ENCODE assay signal across 8 mouse cellular contexts in genomic region chr13:23491990-23492389, GRCm38 (mm10). TPM values are rescaled to one million over a fixed set of nuclear protein-coding genes. Genes with fewer than 3 reads are reported as not detected.
DNase-seq lines count a peak whose midpoint lies in the region; ATAC-seq and TF ChIP-seq lines count a peak whose summit lies in the region.

No protein-coding gene starts in this region.

- no peak overlapping the region for H3K27ac ChIP-seq in forebrain, postnatal 0 days (ENCODE audit: low read depth, low read length)
- H3K27ac ChIP-seq in liver, embryonic 16.5 days (ENCODE audit: low read length) = no peak overlapping the region

- H3K4me1 ChIP-seq in forebrain, postnatal 0 days (ENCODE audit: insufficient read depth) = no peaks in the 10 kb centered on the region
- peaks cover 14% of the 10 kb centered on the region for H3K4me1 ChIP-seq in liver, embryonic 16.5 days (ENCODE audit: control insufficient read depth, low read depth, low read length)

- no peak overlapping the region for H3K4me3 ChIP-seq in forebrain, postnatal 0 days (ENCODE audit: low read depth, low read length)
- H3K4me3 ChIP-seq in liver, embryonic 16.5 days (ENCODE audit: low read depth, low read length) = peak overlapping the region; percentile 53

- TF ChIP-seq CTCF in forebrain, postnatal 0 days (IDR thresholded peaks at IDR 0.05; ENCODE audit: low read depth) = no peak

- no peaks in the 10 kb centered on the region for H3K36me3 ChIP-seq in forebrain, postnatal 0 days (ENCODE audit: insufficient read depth)
- H3K36me3 ChIP-seq in liver, embryonic 16.5 days (ENCODE audit: control insufficient read depth, insufficient read depth) = no peaks in the 10 kb centered on the region

- H3K27me3 ChIP-seq in forebrain, postnatal 0 days (ENCODE audit: insufficient read depth, low read length) = no peaks in the 10 kb centered on the region; the same call in 1 of the 2 replicates
- peaks cover 5% of the 10 kb centered on the region for H3K27me3 ChIP-seq in liver, embryonic 16.5 days (ENCODE audit: control insufficient read depth, insufficient read depth, low read depth, low read length)

- no peak for ATAC-seq in forebrain, postnatal 0 days
- ATAC-seq in liver, embryonic 16.5 days (ENCODE audit: low read depth) = no peak

- no peaks in the 10 kb centered on the region for H3K9me3 ChIP-seq in forebrain, postnatal 0 days (ENCODE audit: low read length)
- no peaks in the 10 kb centered on the region for H3K9me3 ChIP-seq in liver, embryonic 16.5 days (replicated peaks; ENCODE audit: control insufficient read depth, low read length)

- H3K4me2 ChIP-seq in forebrain, postnatal 0 days (ENCODE audit: low read depth) = peak overlapping the region; percentile 36
- peak overlapping the region; percentile 66 for H3K4me2 ChIP-seq in liver, embryonic 16.5 days (ENCODE audit: low read depth, low read length)

- 3% methylated on average over 14 of the region's 14 CpGs for WGBS in forebrain, postnatal 0 days
- WGBS in liver, embryonic 16.5 days (ENCODE audit: insufficient replicate concordance) = 14% methylated on average over 14 of the region's 14 CpGs

- DNase-seq in adrenal gland, postnatal 36 days = peak; percentile 21 to 37
- DNase-seq in adrenal gland, postnatal 10 days = no peak
- DNase-seq in ES-CJ7 (ENCODE audit: low read depth, low spot score) = peak; percentile 96
- DNase-seq in forebrain, postnatal 0 days = no peak
- DNase-seq in frontal cortex, adult 2 months (ENCODE audit: extremely low spot score in 1 of 2, low spot score in 1 of 2) = no peak
- DNase-seq in spleen, postnatal 14 days (ENCODE audit: low spot score in 2 of 2) = no peak
- DNase-seq in urinary bladder, adult 2 months (ENCODE audit: low spot score) = no peak

- no peak overlapping the region for H3K9ac ChIP-seq in forebrain, postnatal 0 days
- peak overlapping the region; percentile 21; the same call in 1 of the 2 replicates for H3K9ac ChIP-seq in liver, embryonic 16.5 days (ENCODE audit: low read depth, low read length)

RNA-seq across cellular contexts. Expression of gene Btn2a2, which starts 3.3 kb away (rescaled TPM):
- total RNA-seq in adrenal gland, postnatal 36 days (2021) = not detected
- not detected for total RNA-seq in adrenal gland, postnatal 10 days (2021)
- not detected in 2 replicates for total RNA-seq in forebrain, postnatal 0 days (2014; rRNA removed)
- polyA plus RNA-seq in forebrain, postnatal 0 days (2015; fragmentation: Nextera tagmentation; extraction: Ambion mirVana) = 0.10 TPM in 1 of 2 replicates, not detected in the other
- not detected in 2 replicates for polyA plus RNA-seq in liver, embryonic 16.5 days (2015; fragmentation: Nextera tagmentation; extraction: Ambion mirVana)
- polyA plus RNA-seq in frontal cortex, adult 2 months (2012; rRNA removed) = 0.38 and 0.46 TPM in 2 replicates
- 0.04 TPM in 1 of 2 replicates, not detected in the other for polyA plus RNA-seq in urinary bladder, adult 2 months (2012; rRNA removed)

RNA-seq across cellular contexts. Expression of gene Btn1a1, which starts 26.3 kb away (rescaled TPM):
- not detected for total RNA-seq in adrenal gland, postnatal 36 days (2021)
- total RNA-seq in adrenal gland, postnatal 10 days (2021) = under 1 TPM in 1 of 2 experiments, not detected in 1; 0.55 TPM
- total RNA-seq in forebrain, postnatal 0 days (2014; rRNA removed) = 0.08 and 0.33 TPM in 2 replicates
- polyA plus RNA-seq in forebrain, postnatal 0 days (2015; fragmentation: Nextera tagmentation; extraction: Ambion mirVana) = 0.12 TPM in 1 of 2 replicates, not detected in the other
- 1.9 and 2.0 TPM in 2 replicates for polyA plus RNA-seq in liver, embryonic 16.5 days (2015; fragmentation: Nextera tagmentation; extraction: Ambion mirVana)
- 0.06 and 0.13 TPM in 2 replicates for polyA plus RNA-seq in frontal cortex, adult 2 months (2012; rRNA removed)
- not detected in 2 replicates for polyA plus RNA-seq in urinary bladder, adult 2 months (2012; rRNA removed)

RNA-seq across cellular contexts. Expression of gene Hist1h4h, which starts 38.9 kb away (rescaled TPM):
- 100 to 1,000 TPM; 443 to 473 TPM for total RNA-seq in adrenal gland, postnatal 36 days (2021)
- 1,000 to 10,000 TPM in 1 of 2 experiments, 100 to 1,000 TPM in 1; 930 to 1,063 TPM for total RNA-seq in adrenal gland, postnatal 10 days (2021)
- total RNA-seq in forebrain, postnatal 0 days (2014; rRNA removed) = 1,275 and 1,840 TPM in 2 replicates
- 4.1 and 5.7 TPM in 2 replicates for polyA plus RNA-seq in forebrain, postnatal 0 days (2015; fragmentation: Nextera tagmentation; extraction: Ambion mirVana)
- polyA plus RNA-seq in liver, embryonic 16.5 days (2015; fragmentation: Nextera tagmentation; extraction: Ambion mirVana) = 5.5 and 9.8 TPM in 2 replicates
- polyA plus RNA-seq in frontal cortex, adult 2 months (2012; rRNA removed) = 26.6 and 33.5 TPM in 2 replicates
- polyA plus RNA-seq in urinary bladder, adult 2 months (2012; rRNA removed) = 27.8 and 30.5 TPM in 2 replicates

RNA-seq across cellular contexts. Expression of gene Hist1h2af, which starts 41.7 kb away (rescaled TPM):
- total RNA-seq in adrenal gland, postnatal 36 days (2021) = 10 to 100 TPM; 49.7 to 55.2 TPM
- 100 to 1,000 TPM; 261 to 325 TPM for total RNA-seq in adrenal gland, postnatal 10 days (2021)
- total RNA-seq in forebrain, postnatal 0 days (2014; rRNA removed) = 135 and 227 TPM in 2 replicates
- not detected in 2 replicates for polyA plus RNA-seq in forebrain, postnatal 0 days (2015; fragmentation: Nextera tagmentation; extraction: Ambion mirVana)
- 2.0 and 6.7 TPM in 2 replicates for polyA plus RNA-seq in liver, embryonic 16.5 days (2015; fragmentation: Nextera tagmentation; extraction: Ambion mirVana)
- 3.9 and 9.2 TPM in 2 replicates for polyA plus RNA-seq in frontal cortex, adult 2 months (2012; rRNA removed)
- 1.3 and 5.2 TPM in 2 replicates for polyA plus RNA-seq in urinary bladder, adult 2 months (2012; rRNA removed)

RNA-seq across cellular contexts. Expression of gene Hist1h3g, which starts 43.2 kb away (rescaled TPM):
- 10 to 100 TPM; 13.9 to 17.7 TPM for total RNA-seq in adrenal gland, postnatal 36 days (2021)
- total RNA-seq in adrenal gland, postnatal 10 days (2021) = 10 to 100 TPM; 76.3 to 91.7 TPM
- total RNA-seq in forebrain, postnatal 0 days (2014; rRNA removed) = 116 and 134 TPM in 2 replicates
- 0.50 TPM in 1 of 2 replicates, not detected in the other for polyA plus RNA-seq in forebrain, postnatal 0 days (2015; fragmentation: Nextera tagmentation; extraction: Ambion mirVana)
- polyA plus RNA-seq in liver, embryonic 16.5 days (2015; fragmentation: Nextera tagmentation; extraction: Ambion mirVana) = 11.0 and 14.8 TPM in 2 replicates
- polyA plus RNA-seq in frontal cortex, adult 2 months (2012; rRNA removed) = 0.46 and 0.82 TPM in 2 replicates
- 0.40 and 0.90 TPM in 2 replicates for polyA plus RNA-seq in urinary bladder, adult 2 months (2012; rRNA removed)

Comparison
In these comparisons a context has a peak if more than half of its experiments do, and no peak if none do; other contexts are left out.
1. DNase-seq: peak in adrenal gland, postnatal 36 days (2 of 2) and ES-CJ7 (single experiment); none in adrenal gland, postnatal 10 days (single experiment), forebrain, postnatal 0 days (single experiment), frontal cortex, adult 2 months (0 of 2), spleen, postnatal 14 days (0 of 2) and urinary bladder, adult 2 months (single experiment).